Mouse (Mus musculus): ENCODE data around the gene Crocc2.

DNA sequence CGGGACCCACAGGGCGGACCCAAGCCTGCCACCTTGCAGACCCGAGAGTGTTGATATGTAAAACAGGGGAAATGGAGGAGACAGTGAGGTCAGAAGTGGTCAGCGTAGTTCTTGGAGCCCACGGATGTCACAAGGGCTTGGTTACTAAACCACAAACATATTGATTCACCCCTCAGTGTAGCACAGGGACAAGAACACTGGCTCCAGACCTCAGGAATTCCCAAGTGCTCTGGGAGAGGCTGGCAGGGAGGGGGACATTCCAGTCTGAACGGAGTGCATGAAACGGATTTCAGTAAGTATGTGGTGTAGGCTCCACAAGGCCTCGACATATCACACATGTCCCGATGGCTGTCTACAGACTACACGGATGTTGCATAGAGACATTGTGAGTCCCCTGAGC is 6.6 kb upstream of the Crocc2 start:
- no peak for TF ChIP-seq CTCF (IDR thresholded peaks at IDR 0.05; ENCODE audit: control insufficient read depth, insufficient read depth, insufficient replicate concordance, low read depth, low read length)
- no peak for TF ChIP-seq POLR2A (IDR thresholded peaks at IDR 0.05; ENCODE audit: control insufficient read depth, low read depth, low read length)
